Mouse (Mus musculus) adrenal gland, postnatal 25 days (tissue): ENCODE data around the gene Eif2b3. TPM values are rescaled to one million over a fixed set of nuclear protein-coding genes. Genes with fewer than 3 reads are reported as not detected.
A peak's percentile ranks its signal among the peaks of the same experiment; 100 is the strongest.

Experiments used
- DNase-seq: peaks from one replicate; pipeline ENCODE4 v3.0.0; 2021; ENCODE audit warnings: mixed read lengths
- long read RNA-seq: library from polyadenylated mRNA; stranded (forward); transcript quantifications from one replicate; pipeline ENCODE4 v2.0.0, GENCODE M21; 2021
- total RNA-seq: library from RNA; stranded (reverse); gene quantifications from 2 replicates; pipeline ENCODE4 v1.2.3, GENCODE M21; 2021

Gene Eif2b3
- total RNA-seq: 33.3 and 34.4 TPM in 2 replicates
- long read RNA-seq, transcript Eif2b3-203 (12 exons, 1,555 nt): major isoform, 29 of 41 reads
- long read RNA-seq, partial matches to known transcripts: 6 of 41 reads
- long read RNA-seq, other reads (novel, unspliced or antisense): 6 of 41 reads

GRCm38 (mm10) chr4:117019206-117020134, at the start of gene Eif2b3:
Gene Eif2b3 (plus strand): TSS chr4:117019402.
- peak; percentile 91 for DNase-seq

- no peak for DNase-seq
These were observed 42.7 kb upstream of the Eif2b3 start for GRCm38 (mm10) chr4:116976503-116976902.

GRCm38 (mm10) chr4:116985681-116986080, 33.5 kb upstream of the Eif2b3 start:
- DNase-seq: no peak

GRCm38 (mm10) chr4:116986400-116987121, 32.6 kb upstream of the Eif2b3 start:
- DNase-seq: peak; percentile 80

GRCm38 (mm10) chr4:116987122-116987456, 32.1 kb upstream of the Eif2b3 start:
- DNase-seq: no peak

GRCm38 (mm10) chr4:116989731-116990130, 29.5 kb upstream of the Eif2b3 start:
- DNase-seq: no peak

GRCm38 (mm10) chr4:116991366-116991765, 27.8 kb upstream of the Eif2b3 start:
- DNase-seq: peak; percentile 75

GRCm38 (mm10) chr4:116993672-116994621, 25.3 kb upstream of the Eif2b3 start, which contains the start of gene Urod:
Gene Urod (minus strand): TSS chr4:116994413.
- DNase-seq: peak; percentile 93

GRCm38 (mm10) chr4:116995131-116995797, 23.9 kb upstream of the Eif2b3 start, which contains the start of gene Hectd3:
Gene Hectd3 (plus strand): TSS chr4:116995317.
- peak; percentile 66 for DNase-seq

- peak; percentile 11 for DNase-seq
These were observed 23.4 kb upstream of the Eif2b3 start for GRCm38 (mm10) chr4:116995798-116996135.

- DNase-seq: no peak
These were observed 19.6 kb upstream of the Eif2b3 start for GRCm38 (mm10) chr4:116999513-117000154.

- no peak for DNase-seq
These were observed 17.2 kb upstream of the Eif2b3 start for GRCm38 (mm10) chr4:117001957-117002356.

GRCm38 (mm10) chr4:117002543-117003521, 16.4 kb upstream of the Eif2b3 start:
- DNase-seq: peak; percentile 31

- DNase-seq: no peak
These were observed 14.6 kb upstream of the Eif2b3 start for GRCm38 (mm10) chr4:117004649-117005048.

- no peak for DNase-seq
These were observed 13.4 kb upstream of the Eif2b3 start for GRCm38 (mm10) chr4:117005611-117006400.

GRCm38 (mm10) chr4:117007058-117007457, 12.1 kb upstream of the Eif2b3 start:
- DNase-seq: no peak

GRCm38 (mm10) chr4:117010231-117010630, 9.0 kb upstream of the Eif2b3 start:
- no peak for DNase-seq

GRCm38 (mm10) chr4:117013596-117013995, 5.6 kb upstream of the Eif2b3 start:
- DNase-seq: no peak
